Mouse (Mus musculus): ENCODE results near the gene Tmem259.
A peak's percentile ranks its signal among the peaks of the same experiment; 100 is the strongest.

DNA sequence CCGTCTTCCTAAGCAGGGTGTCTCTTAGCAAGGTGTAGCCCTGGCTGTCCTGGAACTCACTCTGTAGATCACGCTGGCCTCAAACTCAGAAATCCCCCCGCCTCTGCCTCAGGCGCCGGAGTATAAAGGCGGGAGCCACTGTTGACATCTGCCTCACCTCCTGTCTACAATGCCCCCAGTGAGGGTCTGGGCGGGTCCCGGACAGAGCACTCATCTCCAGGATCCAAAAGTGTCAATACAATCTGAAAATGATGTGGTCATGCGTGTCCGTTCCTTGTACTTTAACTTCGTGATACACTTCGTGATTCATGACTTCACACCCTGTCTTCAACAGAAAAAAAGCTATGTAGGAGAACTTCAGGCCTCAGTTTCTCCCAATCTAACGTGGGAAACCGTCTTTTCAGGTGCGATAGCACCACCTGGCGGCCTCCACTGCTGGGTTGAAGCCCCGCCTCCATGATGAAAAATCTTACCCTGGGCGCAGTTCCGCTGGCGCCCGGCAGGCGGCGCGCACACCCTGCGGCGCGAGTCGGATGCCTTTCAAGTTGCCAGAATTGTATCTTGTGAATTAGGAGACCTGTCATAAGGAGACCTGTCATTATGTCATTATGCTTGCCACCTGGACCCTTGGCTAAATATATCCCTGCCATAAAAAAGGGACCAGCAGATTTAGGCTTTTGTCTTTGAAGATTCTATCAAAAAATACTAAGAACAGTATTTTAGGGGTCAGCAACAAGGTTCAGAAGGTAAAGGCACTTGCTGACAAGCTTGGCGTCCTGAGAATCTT lies 58.9 kb downstream of the Tmem259 start:
- peak; percentile 100 for TF ChIP-seq CTCF (IDR thresholded peaks at IDR 0.05; ENCODE audit: low read depth)
- 0 out of 2 replicates have a peak, but pooled peaks have one; percentile 32 for TF ChIP-seq EP300 (IDR thresholded peaks at IDR 0.05; ENCODE audit: low read depth)
